Mouse (Mus musculus) erythroid progenitor cell, adult 5-6 weeks (primary cell): ENCODE measurements around the gene Gm5168. TPM values are rescaled to one million over a fixed set of nuclear protein-coding genes. Genes with fewer than 3 reads are reported as not detected.
"Not testable (repeated sequence)": the region's sequence is repeated elsewhere in the genome, so short reads cannot be mapped to it uniquely, and the experiment has no call there.

Experiments
- ATAC-seq: replicated peaks from 2 replicates; pipeline ENCODE4 v1.8.0; 2016; ENCODE audit warnings: moderate number of reproducible peaks, mild to moderate bottlenecking, moderate TSS enrichment, inconsistent platforms; ENCODE audit not compliant: poor library complexity, low FRiP score, severe bottlenecking
- total RNA-seq, 2 experiments: library from RNA; stranded (forward) in 1 of 2; stranded (reverse) in 1 of 2; fragments of 150-400 nt in 1 of 2; fragments of 186-747, 209-891 nt in 1 of 2; gene quantifications; 2 replicates each; pipeline versions ENCODE4 v1.2.3 to v1.2.4; 2015 to 2017; ENCODE audit warnings: low replicate concordance in 2 of 2

Gm5168 gene
- not detected in 2 replicates for total RNA-seq (2015; ENCODE audit: low replicate concordance)
- not detected in 2 replicates for total RNA-seq (2017; ENCODE audit: low replicate concordance)

DNA sequence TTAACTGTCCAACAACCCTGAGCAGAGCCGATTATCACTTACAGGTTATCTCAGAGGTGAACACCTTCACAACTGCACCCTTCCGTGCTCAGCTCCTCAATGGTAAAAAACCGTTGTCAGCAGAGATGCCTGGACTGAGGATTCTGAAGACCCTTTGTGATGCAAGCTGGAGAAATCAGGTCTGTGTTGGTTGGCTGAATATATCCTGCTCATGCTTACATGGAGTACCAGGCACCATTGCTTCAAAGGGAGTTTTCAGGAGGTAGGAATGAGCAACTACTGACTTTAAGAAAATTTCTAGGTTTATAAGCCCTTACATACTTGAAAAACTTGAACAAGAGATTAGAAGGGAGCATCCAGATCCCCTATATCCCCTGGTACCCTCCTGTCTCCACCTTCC lies at the start of gene Gm5168:
Gene Gm5168 (minus strand): TSS at position 101 of the 400 bp plus-strand sequence.
- not testable (repeated sequence) for ATAC-seq

Other genes starting within 250 kb of the Gm5168 start
- not detected in 2 replicates for gene Gm2012, start 180.3 kb upstream of the Gm5168 start, total RNA-seq (2015; ENCODE audit: low replicate concordance)
- gene Gm2012, start 180.3 kb upstream of the Gm5168 start, total RNA-seq (2017; ENCODE audit: low replicate concordance) = not detected in 2 replicates